Mouse (Mus musculus) ES-E14 (cell line): ENCODE data around the gene Gm28041.
"Not testable (repeated sequence)": the region's sequence is repeated elsewhere in the genome, so short reads cannot be mapped to it uniquely, and the experiment has no call there.

Experiments used
- CHD2 ChIP-seq: IDR thresholded peaks from 2 replicates; pipeline ENCODE4 v1.6.1; 2014; ENCODE audit warnings: mild to moderate bottlenecking, low read depth, low read length, inconsistent platforms
- HCFC1 ChIP-seq: IDR thresholded peaks from 2 replicates; pipeline ENCODE4 v1.6.1; 2012; ENCODE audit warnings: low read length, inconsistent platforms, borderline replicate concordance; ENCODE audit not compliant: insufficient read depth
- MAFK ChIP-seq: IDR thresholded peaks from 2 replicates; pipeline ENCODE4 v1.6.1; 2014; ENCODE audit warnings: mild to moderate bottlenecking, low read depth, low read length, inconsistent platforms; ENCODE audit not compliant: insufficient read depth
- ZC3H11A ChIP-seq: IDR thresholded peaks from 2 replicates; pipeline ENCODE4 v1.6.1; 2012; ENCODE audit warnings: low read depth, mild to moderate bottlenecking, inconsistent platforms, low read length, borderline replicate concordance

- not testable (repeated sequence) for TF ChIP-seq HCFC1, CHD2, ZC3H11A, MAFK
These were observed 722 bp upstream of the Gm28041 start for GRCm38 (mm10) chr13:67376255-67376654.
